Mouse (Mus musculus): ENCODE data around the gene B4galnt3.

B4galnt3 gene

GRCm38 (mm10) chr6:120222669-120223068, 71.7 kb downstream of the B4galnt3 start:
- ATAC-seq (ENCODE audit: low TSS enrichment), result peak; percentile 74; the same call in 1 of the 2 replicates

GRCm38 (mm10) chr6:120219281-120219680, 75.1 kb downstream of the B4galnt3 start:
- ATAC-seq (ENCODE audit: low TSS enrichment), result no peak

GRCm38 (mm10) chr6:120216702-120217101, 77.7 kb downstream of the B4galnt3 start:
- ATAC-seq (ENCODE audit: low TSS enrichment), result no peak

- no peak for ATAC-seq (ENCODE audit: low TSS enrichment)
These were observed 82.8 kb downstream of the B4galnt3 start for GRCm38 (mm10) chr6:120211536-120211935.

- no peak for ATAC-seq (ENCODE audit: low TSS enrichment)
These were observed 87.8 kb downstream of the B4galnt3 start for GRCm38 (mm10) chr6:120206586-120206985.

GRCm38 (mm10) chr6:120202406-120202805, 92.0 kb downstream of the B4galnt3 start:
- ATAC-seq (ENCODE audit: low TSS enrichment), result no peak

GRCm38 (mm10) chr6:120201956-120202355, 92.4 kb downstream of the B4galnt3 start:
- ATAC-seq (ENCODE audit: low TSS enrichment), result no peak

GRCm38 (mm10) chr6:120199638-120200394, 94.5 kb downstream of the B4galnt3 start:
- ATAC-seq (ENCODE audit: low TSS enrichment), result no peak

GRCm38 (mm10) chr6:120197964-120198363, 96.4 kb downstream of the B4galnt3 start:
- ATAC-seq (ENCODE audit: low TSS enrichment), result peak; percentile 66

GRCm38 (mm10) chr6:120196837-120197236, 97.5 kb downstream of the B4galnt3 start:
- ATAC-seq (ENCODE audit: low TSS enrichment), result no peak

GRCm38 (mm10) chr6:120194963-120195362, 99.4 kb downstream of the B4galnt3 start:
- no peak for ATAC-seq (ENCODE audit: low TSS enrichment)

- ATAC-seq (ENCODE audit: low TSS enrichment), result no peak
These were observed 100.1 kb downstream of the B4galnt3 start for GRCm38 (mm10) chr6:120194305-120194704.

GRCm38 (mm10) chr6:120193793-120194192, 100.6 kb downstream of the B4galnt3 start:
- no peak for ATAC-seq (ENCODE audit: low TSS enrichment)

- peak; percentile 83 for ATAC-seq (ENCODE audit: low TSS enrichment)
These were observed 101.2 kb downstream of the B4galnt3 start for GRCm38 (mm10) chr6:120193174-120193573.

- ATAC-seq (ENCODE audit: low TSS enrichment), result peak; percentile 62; the same call in 1 of the 2 replicates
These were observed 102.0 kb downstream of the B4galnt3 start for GRCm38 (mm10) chr6:120192211-120192870.

- ATAC-seq (ENCODE audit: low TSS enrichment), result no peak
These were observed 102.8 kb downstream of the B4galnt3 start for GRCm38 (mm10) chr6:120191396-120192170.

GRCm38 (mm10) chr6:120190912-120191311, 103.4 kb downstream of the B4galnt3 start:
- no peak for ATAC-seq (ENCODE audit: low TSS enrichment)

GRCm38 (mm10) chr6:120190365-120190764, 104.0 kb downstream of the B4galnt3 start:
- no peak for ATAC-seq (ENCODE audit: low TSS enrichment)

- no peak for ATAC-seq (ENCODE audit: low TSS enrichment)
These were observed 105.1 kb downstream of the B4galnt3 start for GRCm38 (mm10) chr6:120189287-120189686.

- ATAC-seq (ENCODE audit: low TSS enrichment), result no peak
These were observed 105.8 kb downstream of the B4galnt3 start for GRCm38 (mm10) chr6:120188376-120189235.

- ATAC-seq (ENCODE audit: low TSS enrichment), result no peak
These were observed 106.7 kb downstream of the B4galnt3 start for GRCm38 (mm10) chr6:120187587-120188176.

All from frontal cortex, adult (tissue).